ENCODE assay signal across 14 mouse cellular contexts in genomic region chr2:84388023-84388416, GRCm38 (mm10). TPM values are rescaled to one million over a fixed set of nuclear protein-coding genes. Genes with fewer than 3 reads are reported as not detected.
DNase-seq lines count a peak whose midpoint lies in the region; ATAC-seq and TF ChIP-seq lines count a peak whose summit lies in the region.
"Had no signal": no experiment of that assay in that cellular context is flagged by ENCODE, and none has a peak within 500 bp of the region (broad histone marks: within the 10 kb centered on the region; RNA-seq: fewer than 3 reads in every experiment).

No protein-coding gene starts in this region.

- H3K9me3 ChIP-seq in ES-E14 (ENCODE audit: control insufficient read depth, insufficient read depth, low read depth, low read length) = no peaks in the 10 kb centered on the region
- no peaks in the 10 kb centered on the region for H3K9me3 ChIP-seq in heart, embryonic 14.5 days (ENCODE audit: control insufficient read depth, low read length)
- H3K9me3 ChIP-seq in liver, embryonic 14.5 days (ENCODE audit: control insufficient read depth, low read length) = no peaks in the 10 kb centered on the region
- H3K9me3 ChIP-seq in intestine, postnatal 0 days (ENCODE audit: control insufficient read depth) = no peaks in the 10 kb centered on the region
- H3K9me3 ChIP-seq: hindbrain, embryonic 12.5 days; midbrain, embryonic 12.5 days had no signal

- TF ChIP-seq EP300 in liver, embryonic 14.5 days (IDR thresholded peaks at IDR 0.05; ENCODE audit: low read depth) = no peak

- peak overlapping the region; percentile 56 for H3K4me2 ChIP-seq in heart, embryonic 14.5 days (ENCODE audit: low read length)
- peak overlapping the region; percentile 64 for H3K4me2 ChIP-seq in liver, embryonic 14.5 days (ENCODE audit: low read depth)
- no peak overlapping the region for H3K4me2 ChIP-seq in intestine, postnatal 0 days (replicated peaks; ENCODE audit: low read depth)

- H3K36me3 ChIP-seq in ES-E14 (ENCODE audit: control insufficient read depth, insufficient read depth, low read length, poor library complexity, severe bottlenecking) = no peaks in the 10 kb centered on the region
- no peaks in the 10 kb centered on the region for H3K36me3 ChIP-seq in heart, embryonic 14.5 days (ENCODE audit: control insufficient read depth, insufficient read depth, low read length)
- no peaks in the 10 kb centered on the region for H3K36me3 ChIP-seq in liver, embryonic 14.5 days (replicated peaks; ENCODE audit: control insufficient read depth, insufficient read depth, low read depth)
- H3K36me3 ChIP-seq in intestine, postnatal 0 days (ENCODE audit: control insufficient read depth, insufficient read depth) = no peaks in the 10 kb centered on the region
- H3K36me3 ChIP-seq: hindbrain, embryonic 12.5 days; midbrain, embryonic 12.5 days had no signal

- DNase-seq in heart, adult 11 months = peak; percentile 94
- no peak for DNase-seq in heart, adult 8-10 months (ENCODE audit: low spot score)
- DNase-seq in ES-E14 (ENCODE audit: low read depth, low spot score) = no peak
- no peak for DNase-seq in liver, embryonic 14.5 days (ENCODE audit: low read depth in 3 of 3, low spot score in 3 of 3)
- no peak for DNase-seq in c-Kit-positive CD71-positive TER-119-positive erythroid progenitor cells, embryonic 14.5 days (ENCODE audit: low spot score)
- no peak for DNase-seq in Muller cell, postnatal 12 days (ENCODE audit: inconsistent ontology term)
- DNase-seq: adrenal gland, postnatal 25 days; cerebellum, adult 18-20 months; thymus, postnatal 36 days had no signal

- H3K9ac ChIP-seq in ES-E14 (ENCODE audit: insufficient read depth, low read depth, low read length, poor library complexity, severe bottlenecking) = no peak overlapping the region
- H3K9ac ChIP-seq in heart, embryonic 14.5 days (ENCODE audit: low read length) = no peak overlapping the region
- H3K9ac ChIP-seq in liver, embryonic 14.5 days (replicated peaks) = peak overlapping the region; percentile 31; the same call in 1 of the 2 replicates
- no peak overlapping the region for H3K9ac ChIP-seq in intestine, postnatal 0 days (ENCODE audit: low read depth, low read length)
- H3K9ac ChIP-seq: hindbrain, embryonic 12.5 days; midbrain, embryonic 12.5 days had no signal

- TF ChIP-seq CTCF in liver, embryonic 14.5 days (IDR thresholded peaks at IDR 0.05; ENCODE audit: low read depth) = no peak
- TF ChIP-seq CTCF in intestine, postnatal 0 days (IDR thresholded peaks at IDR 0.05; ENCODE audit: low read depth) = no peak

- 44% methylated on average over 7 of the region's 7 CpGs for WGBS in heart, embryonic 14.5 days
- 51% methylated on average over 7 of the region's 7 CpGs for WGBS in liver, embryonic 14.5 days (ENCODE audit: insufficient replicate concordance)
- WGBS in intestine, postnatal 0 days = 76% methylated on average over 7 of the region's 7 CpGs

- no peaks in the 10 kb centered on the region for H3K27me3 ChIP-seq in heart, embryonic 14.5 days (ENCODE audit: control insufficient read depth, insufficient read depth, low read length)
- H3K27me3 ChIP-seq in liver, embryonic 14.5 days (ENCODE audit: control insufficient read depth, insufficient read depth, low read length) = no peaks in the 10 kb centered on the region
- no peaks in the 10 kb centered on the region for H3K27me3 ChIP-seq in intestine, postnatal 0 days (replicated peaks; ENCODE audit: control insufficient read depth, insufficient read depth, low read length)
- H3K27me3 ChIP-seq: hindbrain, embryonic 12.5 days; midbrain, embryonic 12.5 days had no signal

- no peak overlapping the region for H3K4me3 ChIP-seq in ES-E14 (ENCODE audit: insufficient read depth in 1 of 2, low read depth in 1 of 2, low read length in 2 of 2, poor library complexity in 1 of 2, severe bottlenecking in 1 of 2)
- H3K4me3 ChIP-seq in heart, embryonic 14.5 days (ENCODE audit: control insufficient read depth in 1 of 2, insufficient read depth in 1 of 2, low read depth in 1 of 2, low read length in 2 of 2) = no peak overlapping the region
- H3K4me3 ChIP-seq in liver, embryonic 14.5 days (ENCODE audit: insufficient read depth in 1 of 2, low read depth in 2 of 2, low read length in 2 of 2) = peak overlapping the region in 1 of 2 experiments; percentile 39; a peak in 2 of 4 replicates
- H3K4me3 ChIP-seq in intestine, postnatal 0 days (ENCODE audit: low read depth, low read length) = no peak overlapping the region
- H3K4me3 ChIP-seq: hindbrain, embryonic 12.5 days; midbrain, embryonic 12.5 days had no signal

- ATAC-seq in heart, embryonic 14.5 days (ENCODE audit: insufficient number of reproducible peaks, insufficient read depth, low FRiP score, low read depth) = no peak; the same call in 1 of the 2 replicates
- 0 out of 2 replicates have a peak, but pooled peaks have one; percentile 39 for ATAC-seq in liver, embryonic 14.5 days (ENCODE audit: insufficient read depth)
- ATAC-seq in intestine, postnatal 0 days = no peak
- ATAC-seq: Patski had no signal

- no peak overlapping the region for H3K27ac ChIP-seq in ES-E14 (ENCODE audit: insufficient read depth, low read depth, low read length, poor library complexity, severe bottlenecking)
- H3K27ac ChIP-seq in heart, embryonic 14.5 days (replicated peaks in 1 of 2; ENCODE audit: control insufficient read depth in 1 of 2, insufficient read depth in 1 of 2, low read depth in 2 of 2, low read length in 2 of 2) = peak overlapping the region; percentile 62 to 63
- H3K27ac ChIP-seq in liver, embryonic 14.5 days = no peak overlapping the region
- H3K27ac ChIP-seq in intestine, postnatal 0 days (ENCODE audit: low read depth, low read length) = no peak overlapping the region
- H3K27ac ChIP-seq: hindbrain, embryonic 12.5 days; midbrain, embryonic 12.5 days had no signal

- in situ Hi-C loops in ES-E14 (cut with MboI; ENCODE audit: low sequenced_read_pairs in 2 of 2, unreplicated experiment in 2 of 2) = no loop called here

- no peaks in the 10 kb centered on the region for H3K4me1 ChIP-seq in ES-E14 (ENCODE audit: control insufficient read depth in 2 of 2, insufficient read depth in 2 of 2, low read length in 2 of 2, poor library complexity in 1 of 2)
- peaks cover 3 to 18% of the 10 kb centered on the region in 2 experiments for H3K4me1 ChIP-seq in heart, embryonic 14.5 days (ENCODE audit: control insufficient read depth in 2 of 2, insufficient read depth in 2 of 2, low read length in 2 of 2)
- H3K4me1 ChIP-seq in liver, embryonic 14.5 days (replicated peaks; ENCODE audit: control insufficient read depth in 2 of 2, insufficient read depth in 2 of 2, low read length in 1 of 2) = peaks cover 0 to 10% of the 10 kb centered on the region in 2 experiments; a peak in 3 of 4 replicates
- H3K4me1 ChIP-seq in intestine, postnatal 0 days (replicated peaks; ENCODE audit: control insufficient read depth, insufficient read depth, low read length) = no peaks in the 10 kb centered on the region; the same call in 1 of the 2 replicates
- H3K4me1 ChIP-seq: hindbrain, embryonic 12.5 days had no signal

TF ChIP-seq in ES-E14, 5 proteins besides CTCF, POLR2A, EP300 and RAD21:
- TF ChIP-seq HCFC1 (IDR thresholded peaks at IDR 0.05; ENCODE audit: borderline replicate concordance, insufficient read depth, low read length) (no peak), ZNF384 (IDR thresholded peaks at IDR 0.05; ENCODE audit: low read depth, low read length) (peak; percentile 63; the same call in 1 of the 2 replicates), CHD2 (IDR thresholded peaks at IDR 0.05; ENCODE audit: low read depth, low read length) (no peak), MAFK (IDR thresholded peaks at IDR 0.05; ENCODE audit: insufficient read depth, low read depth, low read length) (no peak), ZC3H11A (IDR thresholded peaks at IDR 0.05; ENCODE audit: borderline replicate concordance, low read depth, low read length) (no peak)
TF ChIP-seq in ES-E14: peak in this region for 1.

RNA-seq across cellular contexts. Expression of gene Calcrl, which starts 37.2 kb away (rescaled TPM):
- total RNA-seq in heart, adult 8-10 months (2022) = 10 to 100 TPM; 18.9 to 25.4 (median 24.4) TPM
- 1.0 and 1.2 TPM in 2 replicates for total RNA-seq in ES-E14 (2012; rRNA removed)
- polyA plus RNA-seq in heart, embryonic 14.5 days (2014; fragmentation: Nextera tagmentation; extraction: Ambion mirVana) = 44.6 and 55.3 TPM in 2 replicates
- 2.0 and 2.8 TPM in 2 replicates for polyA plus RNA-seq in liver, embryonic 14.5 days (2012; rRNA removed)
- 10.1 and 11.3 TPM in 2 replicates for polyA plus RNA-seq in liver, embryonic 14.5 days (2014; fragmentation: Nextera tagmentation; extraction: Ambion mirVana)
- 14.2 TPM in 2 replicates for polyA plus RNA-seq in intestine, postnatal 0 days (2015; fragmentation: Nextera tagmentation; extraction: Ambion mirVana)
- polyA plus RNA-seq: Patski had no signal

Comparison
In these comparisons a context has a peak if more than half of its experiments do, and no peak if none do; other contexts are left out.
1. H3K27ac ChIP-seq: peak in heart, embryonic 14.5 days (2 of 2); none in ES-E14 (single experiment), liver, embryonic 14.5 days (single experiment) and intestine, postnatal 0 days (single experiment).